Mouse (Mus musculus) liver, embryonic 14.5 days (tissue): Measurements from ENCODE around the gene Omp.

ENCODE experiments used
- CTCF ChIP-seq: IDR thresholded peaks from 2 replicates; pipeline ENCODE4 v1.5.1; 2016; ENCODE audit warnings: antibody characterized with exemption, low read depth, control low read depth
- EP300 ChIP-seq: IDR thresholded peaks from 2 replicates; pipeline ENCODE4 v1.6.1; 2016; ENCODE audit warnings: antibody characterized with exemption, low read depth

DNA sequence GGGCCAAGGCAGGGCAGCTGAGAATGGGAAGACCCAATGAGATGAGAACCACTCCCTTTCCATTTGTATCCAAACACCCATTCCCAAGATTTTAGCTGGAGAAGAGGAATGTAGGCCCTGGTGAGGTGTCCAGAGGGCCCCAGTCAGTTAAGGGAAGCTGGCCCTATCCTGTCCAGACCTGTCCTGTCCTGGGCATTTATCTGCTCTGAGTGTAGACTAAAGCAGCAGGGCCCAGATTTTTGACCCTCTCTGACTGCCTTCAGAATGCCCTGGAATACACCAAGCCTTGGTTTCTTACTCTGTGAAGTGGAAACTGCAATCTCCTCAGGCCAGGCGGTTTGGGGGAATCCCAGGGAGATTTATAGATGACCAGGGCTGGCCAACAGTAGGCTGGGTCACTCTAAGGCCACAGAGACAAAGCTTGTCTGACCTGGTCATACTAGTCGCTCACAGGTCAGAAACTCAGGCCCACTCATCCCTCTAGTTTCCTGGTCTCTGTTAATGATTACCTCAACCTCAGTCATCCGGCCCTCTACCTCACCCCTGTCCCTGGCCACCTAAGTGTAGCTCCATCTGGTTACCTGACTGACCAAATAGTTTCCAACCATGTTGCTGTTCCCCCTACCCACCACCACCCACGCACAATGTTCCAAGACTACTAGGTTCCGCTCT, 33.4 kb upstream of the Omp start:
- TF ChIP-seq CTCF (no peak), EP300 (no peak)
